Mouse (Mus musculus) embryonic facial prominence, embryonic 15.5 days (tissue): ENCODE results near the gene Pitpnc1. TPM values are rescaled to one million over a fixed set of nuclear protein-coding genes. Genes with fewer than 3 reads are reported as not detected.

Experiments used
- ATAC-seq: fragments of 200-750 bp; cut with Nextera tagmentation; 2 replicates; pipeline ENCODE4 v1.8.0; 2017; ENCODE audit warnings: low read depth, moderate TSS enrichment; ENCODE audit not compliant: insufficient number of reproducible peaks, low FRiP score, low TSS enrichment
- H3K27ac ChIP-seq: fragments of 300-500 bp; sonication (generic); replicated peaks from 2 replicates; pipeline ENCODE4 v1.5.1; 2015; ENCODE audit warnings: mild to moderate bottlenecking, inconsistent platforms
- H3K27me3 ChIP-seq: fragments of 300-500 bp; sonication (generic); 2 replicates; pipeline ENCODE4 v1.6.1; 2015; ENCODE audit warnings: inconsistent platforms
- H3K36me3 ChIP-seq: fragments of 300-500 bp; sonication (generic); 2 replicates; pipeline ENCODE4 v1.6.1; 2015; ENCODE audit warnings: mild to moderate bottlenecking, inconsistent platforms
- H3K4me1 ChIP-seq: fragments of 300-500 bp; sonication (generic); 2 replicates; pipeline ENCODE4 v1.6.1; 2015; ENCODE audit warnings: inconsistent platforms
- H3K4me2 ChIP-seq: fragments of 300-500 bp; sonication (generic); replicated peaks from 2 replicates; pipeline ENCODE4 v1.6.1; 2015; ENCODE audit warnings: mild to moderate bottlenecking, inconsistent platforms
- H3K4me3 ChIP-seq: fragments of 300-500 bp; sonication (generic); replicated peaks from 2 replicates; pipeline ENCODE4 v1.5.1; 2015; ENCODE audit warnings: mild to moderate bottlenecking, inconsistent platforms
- H3K9ac ChIP-seq: fragments of 300-500 bp; sonication (generic); 2 replicates; pipeline ENCODE4 v1.6.1; 2015; ENCODE audit warnings: inconsistent platforms
- H3K9me3 ChIP-seq: fragments of 300-500 bp; sonication (generic); replicated peaks from 2 replicates; pipeline ENCODE4 v1.6.1; 2016; ENCODE audit warnings: inconsistent platforms
- WGBS: fragments of 180-500 bp; shearing (Covaris S2); methylation state at CpG from one replicate; pipeline ENCODE4 v1.1.7; 2015; 5-methylcytosine and 5-hydroxymethylcytosine counted together
- polyA plus RNA-seq: library from polyadenylated mRNA; unstranded; fragments of >200 nt; fragmentation: Nextera tagmentation; extraction: Ambion mirVana; gene quantifications from 2 replicates; pipeline ENCODE4 v1.2.1, GENCODE M21; 2015

Gene Pitpnc1
- polyA plus RNA-seq, 1 experiment from 2014 or later, result 22.0 TPM

- Histone ChIP-seq H3K27ac (no peak overlapping the region), H3K27me3 (no peaks in the 10 kb centered on the region), H3K9ac (no peak overlapping the region), H3K4me3 (no peak overlapping the region), H3K4me2 (no peak overlapping the region), H3K4me1 (peaks cover 3% of the 10 kb centered on the region; the same call in 1 of the 2 replicates), H3K36me3 (peaks cover 4% of the 10 kb centered on the region; the same call in 1 of the 2 replicates), H3K9me3 (no peaks in the 10 kb centered on the region)
- no peak for ATAC-seq
- WGBS, result 88% methylated on average over 11 of the region's 11 CpGs
Observed at GRCm38 (mm10) chr11:107335756-107336155, 134.7 kb downstream of the Pitpnc1 start.

DNA sequence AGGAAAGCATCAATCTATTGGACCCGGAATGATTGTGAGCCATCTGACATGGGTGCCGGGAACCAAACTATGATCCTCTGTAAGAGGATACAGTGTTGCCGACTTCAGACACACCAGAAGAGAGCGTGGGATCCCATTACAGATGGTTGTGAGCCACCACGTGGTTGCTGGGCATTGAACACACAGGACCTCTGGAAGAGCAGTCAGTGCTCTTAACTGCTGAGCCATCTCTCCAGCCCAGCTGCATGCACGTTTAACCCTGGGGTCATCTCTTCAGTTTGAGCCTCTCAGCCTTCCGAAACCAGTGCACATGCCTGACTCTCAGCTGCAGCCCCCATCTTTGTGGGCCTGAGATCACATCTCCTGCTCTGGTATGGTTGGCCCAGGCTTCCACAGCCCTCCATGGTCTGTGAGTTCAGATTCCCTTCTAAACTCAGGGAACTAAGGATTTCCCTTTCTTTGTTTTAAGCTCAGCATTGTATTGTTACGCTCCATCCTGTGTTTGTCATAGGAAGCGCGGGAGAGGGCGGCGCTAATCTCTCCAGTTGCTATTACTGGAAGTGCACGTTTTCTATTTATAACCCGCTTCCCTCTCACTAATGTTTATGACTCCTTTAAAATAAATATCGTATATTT is 135.5 kb downstream of the Pitpnc1 start:
- WGBS, result 77% methylated on average over 15 of the region's 15 CpGs

GRCm38 (mm10) chr11:107332905-107333304 is 137.6 kb downstream of the Pitpnc1 start:
- Histone ChIP-seq H3K9ac (no peak overlapping the region), H3K4me3 (no peak overlapping the region), H3K36me3 (peaks cover 4% of the 10 kb centered on the region; the same call in 1 of the 2 replicates), H3K9me3 (no peaks in the 10 kb centered on the region), H3K4me1 (no peaks in the 10 kb centered on the region), H3K4me2 (no peak overlapping the region), H3K27ac (no peak overlapping the region), H3K27me3 (no peaks in the 10 kb centered on the region)
- WGBS, result 92% methylated on average over 3 of the region's 3 CpGs
- ATAC-seq, result no peak

More for the DNA sequence above, 135.5 kb downstream of the Pitpnc1 start:
- Histone ChIP-seq H3K27ac (0 out of 2 replicates have a peak overlapping the region, but pooled peaks have one; percentile 22), H3K36me3 (peaks cover 4% of the 10 kb centered on the region; the same call in 1 of the 2 replicates), H3K4me3 (no peak overlapping the region), H3K4me1 (no peaks in the 10 kb centered on the region), H3K9ac (no peak overlapping the region), H3K4me2 (no peak overlapping the region), H3K9me3 (no peaks in the 10 kb centered on the region), H3K27me3 (no peaks in the 10 kb centered on the region)
- no peak for ATAC-seq

DNA sequence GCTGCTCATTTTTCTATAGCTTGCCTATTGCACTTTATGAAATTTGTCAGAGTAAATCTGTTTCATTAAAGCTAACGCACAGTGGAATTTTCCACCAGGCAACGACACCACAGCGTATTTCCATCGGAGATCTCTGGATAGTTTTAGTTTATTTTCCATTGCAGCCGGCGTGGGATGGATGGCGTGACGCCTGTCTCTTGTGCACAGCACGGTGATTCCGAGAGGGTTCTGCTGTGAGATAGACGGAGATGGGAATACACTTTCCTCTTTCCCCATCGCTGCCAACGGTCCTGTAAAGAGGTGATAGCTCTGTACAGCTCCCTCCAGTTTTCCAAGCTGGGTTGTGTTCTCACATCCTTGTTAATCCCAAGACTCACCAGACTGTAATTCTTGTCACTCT is 138.2 kb downstream of the Pitpnc1 start:
- Histone ChIP-seq H3K9ac (no peak overlapping the region), H3K27ac (no peak overlapping the region), H3K27me3 (no peaks in the 10 kb centered on the region), H3K4me3 (no peak overlapping the region), H3K36me3 (peaks cover 4% of the 10 kb centered on the region; the same call in 1 of the 2 replicates), H3K4me1 (no peaks in the 10 kb centered on the region), H3K9me3 (no peaks in the 10 kb centered on the region), H3K4me2 (no peak overlapping the region)
- 84% methylated on average over 13 of the region's 13 CpGs for WGBS
- ATAC-seq, result no peak

DNA sequence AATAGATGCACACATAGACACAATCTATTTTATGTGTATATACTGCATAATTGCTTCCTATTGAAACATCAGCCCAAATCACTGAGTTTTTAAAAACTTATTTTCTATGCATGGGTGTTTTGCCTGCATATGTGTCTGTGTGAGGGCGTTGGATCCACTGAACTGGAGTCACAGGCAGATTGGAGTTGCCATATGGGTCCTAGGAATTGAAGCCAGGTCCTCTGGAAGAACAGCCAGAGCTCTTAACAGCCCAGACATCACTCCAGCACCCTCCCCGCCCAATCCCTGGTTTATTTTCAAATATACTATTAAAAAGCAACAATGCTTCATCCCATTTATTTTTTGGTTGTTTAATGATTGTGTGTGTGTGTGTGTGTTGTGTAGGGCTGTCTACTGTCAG is 139.1 kb downstream of the Pitpnc1 start:
- Histone ChIP-seq H3K27ac (no peak overlapping the region), H3K4me3 (no peak overlapping the region), H3K4me2 (no peak overlapping the region), H3K9me3 (no peaks in the 10 kb centered on the region), H3K27me3 (no peaks in the 10 kb centered on the region), H3K4me1 (0 out of 2 replicates have a peak, but pooled peaks cover under 1% of the 10 kb centered on the region), H3K9ac (no peak overlapping the region), H3K36me3 (peaks cover 4% of the 10 kb centered on the region; the same call in 1 of the 2 replicates)
- no peak for ATAC-seq
- WGBS, result 91% methylated on average over 2 of the region's 2 CpGs

GRCm38 (mm10) chr11:107327326-107327725 is 143.2 kb downstream of the Pitpnc1 start:
- Histone ChIP-seq H3K36me3 (no peaks in the 10 kb centered on the region), H3K9ac (no peak overlapping the region), H3K4me1 (0 out of 2 replicates have a peak, but pooled peaks cover 8% of the 10 kb centered on the region), H3K4me3 (no peak overlapping the region), H3K27me3 (no peaks in the 10 kb centered on the region), H3K27ac (no peak overlapping the region), H3K4me2 (no peak overlapping the region), H3K9me3 (no peaks in the 10 kb centered on the region)
- ATAC-seq, result no peak
- WGBS, result 86% methylated on average over 10 of the region's 10 CpGs

- ATAC-seq, result no peak
- Histone ChIP-seq H3K36me3 (no peaks in the 10 kb centered on the region), H3K9ac (no peak overlapping the region), H3K4me1 (0 out of 2 replicates have a peak, but pooled peaks cover 8% of the 10 kb centered on the region), H3K4me3 (no peak overlapping the region), H3K27ac (no peak overlapping the region), H3K9me3 (no peaks in the 10 kb centered on the region), H3K4me2 (no peak overlapping the region), H3K27me3 (no peaks in the 10 kb centered on the region)
- WGBS, result 55% methylated on average over 14 of the region's 14 CpGs
Observed at GRCm38 (mm10) chr11:107325739-107326725, 144.5 kb downstream of the Pitpnc1 start.

DNA sequence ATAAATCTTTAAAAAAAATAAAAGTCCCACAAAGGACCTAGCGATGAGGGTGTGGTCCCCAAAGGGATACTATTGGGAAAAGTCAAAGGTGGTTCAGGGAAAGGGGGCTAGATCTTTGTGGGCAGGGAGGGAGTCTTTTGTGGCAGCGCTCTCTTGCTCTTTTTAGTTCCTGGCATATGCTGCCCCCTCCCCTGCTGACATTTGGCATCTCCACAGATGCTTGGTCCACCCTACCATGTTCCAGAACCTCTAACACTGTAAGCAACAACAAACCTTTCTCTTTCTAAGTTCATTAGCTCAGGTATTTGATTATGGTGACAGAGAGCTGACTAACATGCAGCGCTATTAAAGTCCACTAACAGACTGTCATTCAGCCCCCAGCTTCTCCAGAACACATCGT is 145.3 kb downstream of the Pitpnc1 start:
- 88% methylated on average over 4 of the region's 4 CpGs for WGBS
- Histone ChIP-seq H3K4me3 (no peak overlapping the region), H3K27me3 (no peaks in the 10 kb centered on the region), H3K9ac (no peak overlapping the region), H3K27ac (no peak overlapping the region), H3K4me1 (0 out of 2 replicates have a peak, but pooled peaks cover 8% of the 10 kb centered on the region), H3K4me2 (no peak overlapping the region), H3K36me3 (no peaks in the 10 kb centered on the region), H3K9me3 (no peaks in the 10 kb centered on the region)
- no peak for ATAC-seq

DNA sequence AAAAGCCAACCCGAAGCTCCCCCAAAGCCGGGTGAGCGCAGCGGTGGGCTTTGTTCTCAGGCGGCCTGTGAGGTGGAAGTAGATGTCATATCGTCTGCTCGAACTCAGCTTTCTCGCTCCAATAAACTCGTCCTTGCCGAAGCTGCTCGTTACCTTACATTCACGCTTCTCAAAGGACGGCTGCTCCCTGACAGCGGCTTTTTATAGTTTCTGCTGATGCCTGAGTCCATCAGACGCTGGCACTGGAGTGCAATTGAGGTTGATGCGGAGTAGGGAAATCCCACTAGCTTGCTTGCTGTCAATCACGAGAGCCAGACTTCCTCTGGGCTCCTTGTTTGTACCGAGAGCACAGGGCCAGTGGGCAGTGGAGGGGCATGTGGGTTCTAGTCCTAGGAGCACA is 147.3 kb downstream of the Pitpnc1 start:
- no peak overlapping the region for H3K9ac ChIP-seq
- no peak overlapping the region for H3K4me3 ChIP-seq
- no peaks in the 10 kb centered on the region for H3K9me3 ChIP-seq
- no peak overlapping the region for H3K4me2 ChIP-seq
- ATAC-seq, result no peak
- no peaks in the 10 kb centered on the region for H3K27me3 ChIP-seq
- no peaks in the 10 kb centered on the region for H3K36me3 ChIP-seq
- no peak overlapping the region for H3K27ac ChIP-seq
- 0 out of 2 replicates have a peak, but pooled peaks cover 8% of the 10 kb centered on the region for H3K4me1 ChIP-seq
- WGBS, result 76% methylated on average over 18 of the region's 18 CpGs

DNA sequence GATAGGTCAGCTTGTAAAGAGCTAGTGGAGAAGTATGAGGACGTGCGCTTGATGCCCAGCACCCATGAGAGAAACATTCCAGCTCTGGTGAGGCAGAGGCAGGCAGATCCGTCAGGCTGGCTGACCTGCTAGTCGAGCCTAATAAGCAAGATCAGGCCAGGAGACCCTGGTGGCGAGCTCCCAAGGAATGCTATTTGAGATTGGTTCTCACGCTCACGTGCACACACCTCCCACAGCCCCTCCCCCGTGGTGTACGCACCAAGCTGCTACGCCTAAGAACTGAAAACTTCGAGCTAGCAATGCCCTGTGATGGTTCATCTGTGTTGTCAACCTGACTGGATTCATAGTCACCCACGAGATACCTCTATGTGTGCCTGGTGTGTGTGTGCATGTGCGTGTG is 148.3 kb downstream of the Pitpnc1 start:
- no peak overlapping the region for H3K4me2 ChIP-seq

GRCm38 (mm10) chr11:107321819-107322218 is 148.7 kb downstream of the Pitpnc1 start:
- H3K9me3 ChIP-seq, result no peaks in the 10 kb centered on the region
- H3K36me3 ChIP-seq, result no peaks in the 10 kb centered on the region
- H3K4me3 ChIP-seq, result no peak overlapping the region
- no peaks in the 10 kb centered on the region for H3K27me3 ChIP-seq
- H3K4me1 ChIP-seq, result 0 out of 2 replicates have a peak, but pooled peaks cover 8% of the 10 kb centered on the region
- H3K4me2 ChIP-seq, result no peak overlapping the region
- WGBS, result 94% methylated on average over 3 of the region's 3 CpGs
- ATAC-seq, result no peak
- no peak overlapping the region for H3K9ac ChIP-seq
- no peak overlapping the region for H3K27ac ChIP-seq

More for the DNA sequence above, 148.3 kb downstream of the Pitpnc1 start:
- Histone ChIP-seq H3K4me3 (no peak overlapping the region), H3K4me1 (0 out of 2 replicates have a peak, but pooled peaks cover 8% of the 10 kb centered on the region), H3K36me3 (no peaks in the 10 kb centered on the region), H3K9ac (no peak overlapping the region), H3K27ac (no peak overlapping the region), H3K9me3 (no peaks in the 10 kb centered on the region), H3K27me3 (no peaks in the 10 kb centered on the region)
- WGBS, result 97% methylated on average over 13 of the region's 13 CpGs
- no peak for ATAC-seq
